Mouse (Mus musculus): ENCODE results near the gene Nrxn1. TPM values are rescaled to one million over a fixed set of nuclear protein-coding genes. Genes with fewer than 3 reads are reported as not detected.

Nrxn1 gene
- polyA plus RNA-seq, 1 experiment from 2014 or later, result 7.1 TPM

DNA sequence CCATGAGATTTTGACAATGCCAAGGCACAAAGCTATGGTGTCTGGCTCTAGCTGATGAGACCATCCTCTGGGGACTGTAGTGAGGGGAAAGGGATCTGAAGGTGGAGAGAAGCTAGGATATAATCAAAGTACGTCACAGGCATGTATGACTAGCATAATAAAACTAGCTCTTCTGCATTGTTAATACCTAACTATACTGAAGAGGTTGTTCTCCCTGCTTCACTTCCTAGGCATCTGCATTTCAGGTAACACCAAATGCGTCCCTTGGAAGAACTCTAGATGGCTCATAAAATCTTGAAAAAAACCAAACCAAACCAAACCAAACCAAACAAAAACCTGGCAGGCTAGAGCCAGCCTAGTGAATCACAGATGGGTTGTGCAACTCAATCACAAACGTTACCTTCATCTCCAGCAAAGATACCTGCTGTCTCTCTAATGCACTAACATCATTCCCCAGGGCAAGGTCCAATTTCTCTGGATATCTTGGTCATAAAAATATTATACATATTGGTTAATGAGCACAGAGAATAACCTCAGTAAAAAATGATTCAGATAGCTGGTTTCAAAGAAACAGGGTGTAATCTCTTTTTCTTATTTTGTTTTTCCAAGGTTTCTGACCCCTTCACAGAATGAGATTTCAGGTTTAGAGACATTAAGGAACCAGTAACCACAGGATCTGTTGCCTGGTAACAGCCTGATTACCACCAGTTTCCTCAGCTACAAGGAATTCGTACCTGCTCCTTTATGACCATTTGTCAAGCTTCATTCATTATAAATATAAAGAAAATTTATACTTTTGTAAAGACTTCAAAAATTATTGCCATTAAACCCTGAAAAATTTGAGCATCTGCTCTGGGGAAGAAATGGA is 256.5 kb downstream of the Nrxn1 start:
- ATAC-seq (ENCODE audit: insufficient read depth, low FRiP score, low read depth), result no peak
- Histone ChIP-seq H3K36me3 (no peaks in the 10 kb centered on the region), H3K9me3 (no peaks in the 10 kb centered on the region), H3K27me3 (replicated peaks) (no peaks in the 10 kb centered on the region), H3K4me1 (no peaks in the 10 kb centered on the region), H3K27ac (no peak overlapping the region), H3K9ac (no peak overlapping the region), H3K4me2 (no peak overlapping the region), H3K4me3 (replicated peaks) (no peak overlapping the region)
- whole genome bisulfite sequencing, result 47% methylated on average over 4 of the region's 4 CpGs

DNA sequence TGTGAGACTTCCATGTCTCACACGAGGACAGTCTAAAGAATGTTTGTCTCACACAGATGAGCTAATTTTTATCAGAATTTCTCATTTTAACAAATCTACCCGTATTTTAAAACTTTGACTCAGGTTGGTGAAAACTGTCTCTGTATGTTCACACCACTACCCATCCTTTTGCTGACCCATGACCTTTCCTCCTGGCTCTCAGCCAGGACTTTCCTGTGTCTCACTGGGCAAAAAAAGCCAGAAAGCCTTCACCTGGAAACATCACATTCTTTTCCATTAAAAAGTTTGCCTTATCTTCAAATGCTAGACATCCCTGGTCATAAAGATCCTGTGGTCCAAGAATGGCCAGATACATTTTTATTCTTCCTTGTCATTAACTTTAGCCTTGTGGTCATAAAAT is 274.5 kb downstream of the Nrxn1 start:
- no peak overlapping the region for H3K4me2 ChIP-seq
- no peak overlapping the region for H3K27ac ChIP-seq
- H3K4me1 ChIP-seq, result no peaks in the 10 kb centered on the region
- H3K9ac ChIP-seq, result no peak overlapping the region
- H3K4me3 ChIP-seq (replicated peaks), result no peak overlapping the region
- no peaks in the 10 kb centered on the region for H3K27me3 ChIP-seq (replicated peaks)
- no peaks in the 10 kb centered on the region for H3K9me3 ChIP-seq
- H3K36me3 ChIP-seq, result no peaks in the 10 kb centered on the region
- ATAC-seq (ENCODE audit: insufficient read depth, low FRiP score, low read depth), result no peak
- WGBS, result 57% methylated on average over 2 of the region's 2 CpGs

DNA sequence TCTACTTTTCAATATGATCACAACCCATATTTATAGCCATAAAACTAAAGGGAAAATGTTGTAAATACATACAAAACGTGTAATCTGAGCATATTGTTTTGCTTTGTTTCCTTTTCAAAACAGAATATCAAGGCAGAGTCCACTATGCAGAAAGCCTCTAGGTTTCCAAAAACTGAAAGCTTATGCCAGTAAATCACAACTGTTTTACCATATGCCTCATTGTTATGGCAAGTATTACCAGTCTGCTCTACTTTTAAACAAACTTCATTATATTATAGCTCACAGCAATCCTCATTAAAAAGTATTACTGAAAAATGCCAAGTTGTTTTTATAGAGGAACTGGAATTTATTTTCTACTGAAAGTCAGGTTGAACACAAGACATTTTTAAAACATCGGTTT is 275.0 kb downstream of the Nrxn1 start:
- WGBS, result 64% methylated on average over 2 of the region's 2 CpGs
- H3K9ac ChIP-seq, result no peak overlapping the region
- no peak overlapping the region for H3K27ac ChIP-seq
- no peaks in the 10 kb centered on the region for H3K36me3 ChIP-seq
- H3K4me3 ChIP-seq (replicated peaks), result no peak overlapping the region
- H3K4me2 ChIP-seq, result no peak overlapping the region
- H3K9me3 ChIP-seq, result no peaks in the 10 kb centered on the region
- H3K27me3 ChIP-seq (replicated peaks), result no peaks in the 10 kb centered on the region
- H3K4me1 ChIP-seq, result no peaks in the 10 kb centered on the region
- ATAC-seq (ENCODE audit: insufficient read depth, low FRiP score, low read depth), result no peak

DNA sequence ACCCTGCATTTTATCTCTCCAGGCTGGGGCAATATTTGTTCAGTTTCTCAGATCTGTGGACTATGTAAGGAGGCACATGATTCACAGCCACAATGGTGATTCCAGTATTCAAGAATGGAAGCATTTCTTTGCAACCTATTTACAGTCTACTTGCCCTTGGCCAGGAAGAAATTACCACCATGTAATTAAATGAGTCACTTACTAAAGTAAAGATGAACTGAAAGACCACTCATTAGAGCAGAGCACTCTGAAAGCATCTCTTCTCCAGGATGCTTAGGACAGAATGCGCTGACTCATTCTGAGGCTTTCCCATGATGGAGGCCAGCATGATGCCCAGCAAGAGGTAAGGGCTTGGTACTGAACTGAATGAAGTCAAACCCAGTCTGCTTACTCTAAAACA is 277.6 kb downstream of the Nrxn1 start:
- H3K4me1 ChIP-seq, result no peaks in the 10 kb centered on the region
- no peaks in the 10 kb centered on the region for H3K36me3 ChIP-seq
- no peak overlapping the region for H3K4me3 ChIP-seq (replicated peaks)
- no peak overlapping the region for H3K4me2 ChIP-seq
- no peak overlapping the region for H3K27ac ChIP-seq
- ATAC-seq (ENCODE audit: insufficient read depth, low FRiP score, low read depth), result no peak
- 92% methylated on average over 1 of the region's 1 CpGs for WGBS
- no peak overlapping the region for H3K9ac ChIP-seq
- no peaks in the 10 kb centered on the region for H3K27me3 ChIP-seq (replicated peaks)
- H3K9me3 ChIP-seq, result no peaks in the 10 kb centered on the region

DNA sequence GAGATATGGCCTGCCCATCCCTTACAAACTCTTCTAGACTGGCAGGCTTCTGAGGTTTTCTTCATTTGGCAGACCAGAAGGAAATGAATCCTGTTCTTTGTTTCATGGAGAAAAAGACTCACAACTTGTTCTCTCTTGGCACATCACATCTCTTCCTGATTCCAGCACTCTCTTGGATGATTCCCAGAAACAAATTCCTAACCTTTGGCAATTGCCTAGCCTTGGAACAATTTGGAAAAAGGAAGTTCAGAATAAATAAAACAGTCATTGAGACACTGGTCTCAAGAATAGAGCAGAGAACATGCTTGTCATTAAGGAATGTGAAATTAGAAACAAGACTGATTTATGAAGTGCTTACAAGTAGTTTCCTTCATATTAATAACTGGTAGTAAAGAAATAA is 279.1 kb downstream of the Nrxn1 start:
- Histone ChIP-seq H3K4me1 (no peaks in the 10 kb centered on the region), H3K9ac (no peak overlapping the region), H3K9me3 (no peaks in the 10 kb centered on the region), H3K4me3 (replicated peaks) (no peak overlapping the region), H3K4me2 (no peak overlapping the region), H3K36me3 (no peaks in the 10 kb centered on the region), H3K27me3 (replicated peaks) (no peaks in the 10 kb centered on the region), H3K27ac (no peak overlapping the region)
- no peak for ATAC-seq (ENCODE audit: insufficient read depth, low FRiP score, low read depth)

DNA sequence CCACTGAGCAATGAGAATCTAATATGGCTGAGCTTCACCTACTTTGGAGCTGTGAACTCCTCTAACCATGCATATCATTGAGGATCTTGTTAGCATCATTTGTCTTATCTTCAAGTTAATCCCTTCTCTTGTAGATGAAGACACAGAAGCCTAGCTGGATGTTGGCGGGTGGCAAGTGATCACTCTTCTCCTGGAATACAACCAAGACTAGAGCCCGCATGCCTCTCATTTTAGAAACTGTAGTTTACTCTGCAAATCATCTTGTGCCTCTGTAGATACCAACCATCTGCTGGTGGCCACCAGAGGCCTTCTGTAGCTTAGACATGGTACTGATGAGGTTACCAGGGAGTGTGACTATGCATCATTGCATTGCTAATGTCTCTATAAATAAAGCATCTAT is 280.4 kb downstream of the Nrxn1 start:
- Histone ChIP-seq H3K36me3 (no peaks in the 10 kb centered on the region), H3K4me1 (no peaks in the 10 kb centered on the region), H3K4me2 (no peak overlapping the region), H3K9ac (no peak overlapping the region), H3K27ac (no peak overlapping the region), H3K27me3 (replicated peaks) (no peaks in the 10 kb centered on the region), H3K9me3 (no peaks in the 10 kb centered on the region), H3K4me3 (replicated peaks) (no peak overlapping the region)
- ATAC-seq (ENCODE audit: insufficient read depth, low FRiP score, low read depth), result no peak
- WGBS, result 86% methylated on average over 2 of the region's 2 CpGs

DNA sequence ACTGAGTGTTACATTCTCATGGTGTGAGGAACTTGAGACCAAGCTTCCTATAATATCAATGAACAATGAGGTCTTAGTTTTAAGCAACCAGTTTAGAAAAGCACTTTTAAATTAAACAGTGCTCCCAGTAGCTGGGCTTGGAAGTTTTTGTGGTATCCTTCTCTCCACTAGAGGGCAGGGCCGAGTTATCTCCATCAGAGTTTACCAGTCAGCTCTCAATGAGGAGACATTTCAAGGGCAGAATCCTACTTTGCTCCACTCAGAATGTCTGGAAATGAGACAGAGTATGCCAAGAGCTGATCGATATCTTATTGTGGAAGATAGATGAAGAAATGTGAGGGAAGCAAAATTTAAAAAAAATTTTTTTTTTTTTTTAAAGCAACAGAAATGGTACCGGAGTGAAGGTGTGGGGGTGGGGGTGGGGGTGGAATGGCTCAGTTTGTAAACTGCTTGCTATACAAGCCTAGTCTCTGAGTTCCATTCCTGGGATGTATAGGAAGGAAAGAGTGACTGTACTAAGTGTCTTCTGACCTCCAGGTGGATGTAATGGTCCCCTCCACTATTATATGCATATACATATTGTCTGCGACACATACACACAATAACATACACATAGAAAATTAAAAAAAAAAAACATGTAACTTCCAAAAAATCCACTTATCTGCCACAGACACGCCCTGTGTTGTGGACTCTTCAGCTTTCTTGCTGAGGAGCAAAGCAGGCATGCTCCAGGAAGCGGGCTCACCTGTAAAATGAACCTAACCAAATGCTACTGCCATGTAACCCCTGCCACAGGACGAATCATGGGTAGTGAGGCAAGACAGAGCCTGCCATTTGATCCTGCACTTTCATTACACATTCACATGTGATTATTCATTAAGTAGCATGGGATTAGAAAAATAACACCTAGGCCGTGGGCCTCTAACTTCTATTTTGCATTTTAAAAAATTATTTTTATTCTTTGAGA is 283.4 kb downstream of the Nrxn1 start:
- Histone ChIP-seq H3K4me2 (no peak overlapping the region), H3K4me3 (replicated peaks) (no peak overlapping the region), H3K27ac (no peak overlapping the region), H3K9me3 (no peaks in the 10 kb centered on the region), H3K36me3 (no peaks in the 10 kb centered on the region), H3K4me1 (no peaks in the 10 kb centered on the region), H3K27me3 (replicated peaks) (no peaks in the 10 kb centered on the region), H3K9ac (no peak overlapping the region)
- 62% methylated on average over 8 of the region's 8 CpGs for WGBS
- ATAC-seq (ENCODE audit: insufficient read depth, low FRiP score, low read depth), result no peak

DNA sequence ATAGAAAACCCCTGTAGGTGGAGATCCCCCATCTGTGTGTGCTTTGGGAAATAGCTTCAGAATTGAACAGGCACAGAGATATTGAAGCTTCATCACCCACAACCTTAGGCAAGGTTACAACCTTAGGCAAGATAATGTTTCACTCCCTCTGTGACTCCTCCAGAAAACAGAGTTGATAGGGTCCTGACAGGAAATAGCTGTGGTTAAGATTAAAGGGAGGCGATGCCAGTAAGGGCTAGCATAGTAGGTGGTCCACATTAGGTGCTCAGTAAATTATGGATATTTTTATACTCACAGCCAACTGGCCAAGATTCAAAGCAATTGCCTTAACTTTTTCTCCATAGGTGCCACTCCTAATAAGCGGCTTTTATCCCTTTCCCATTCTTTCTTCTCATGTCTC is 284.6 kb downstream of the Nrxn1 start:
- ATAC-seq (ENCODE audit: insufficient read depth, low FRiP score, low read depth), result no peak
- H3K4me3 ChIP-seq (replicated peaks), result no peak overlapping the region
- no peak overlapping the region for H3K27ac ChIP-seq
- H3K9me3 ChIP-seq, result no peaks in the 10 kb centered on the region
- H3K27me3 ChIP-seq (replicated peaks), result no peaks in the 10 kb centered on the region
- no peak overlapping the region for H3K9ac ChIP-seq
- no peaks in the 10 kb centered on the region for H3K4me1 ChIP-seq
- WGBS, result 73% methylated on average over 2 of the region's 2 CpGs
- no peak overlapping the region for H3K4me2 ChIP-seq
- H3K36me3 ChIP-seq, result no peaks in the 10 kb centered on the region

DNA sequence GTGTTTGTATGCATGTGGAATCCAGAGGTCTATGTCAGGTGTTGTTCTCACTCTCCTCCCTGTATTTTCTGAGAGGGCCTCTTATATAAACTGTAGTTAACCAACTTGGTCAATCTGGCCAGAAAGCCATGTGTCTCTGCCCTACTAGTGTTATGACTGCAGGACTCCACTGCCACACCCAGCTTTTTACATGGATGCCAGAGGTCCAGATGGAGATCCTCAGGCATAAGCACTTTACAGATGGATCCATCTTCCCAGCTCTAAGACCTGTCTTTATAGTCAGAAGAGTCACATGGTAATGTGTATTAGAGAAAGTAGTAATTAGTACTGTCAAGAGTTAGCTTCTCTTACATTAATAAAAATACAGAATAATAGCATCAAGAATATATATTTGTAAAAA is 285.7 kb downstream of the Nrxn1 start:
- H3K27ac ChIP-seq, result no peak overlapping the region
- no peaks in the 10 kb centered on the region for H3K36me3 ChIP-seq
- no peaks in the 10 kb centered on the region for H3K27me3 ChIP-seq (replicated peaks)
- ATAC-seq (ENCODE audit: insufficient read depth, low FRiP score, low read depth), result no peak
- no peak overlapping the region for H3K4me2 ChIP-seq
- no peaks in the 10 kb centered on the region for H3K9me3 ChIP-seq
- no peak overlapping the region for H3K9ac ChIP-seq
- no peaks in the 10 kb centered on the region for H3K4me1 ChIP-seq
- no peak overlapping the region for H3K4me3 ChIP-seq (replicated peaks)

DNA sequence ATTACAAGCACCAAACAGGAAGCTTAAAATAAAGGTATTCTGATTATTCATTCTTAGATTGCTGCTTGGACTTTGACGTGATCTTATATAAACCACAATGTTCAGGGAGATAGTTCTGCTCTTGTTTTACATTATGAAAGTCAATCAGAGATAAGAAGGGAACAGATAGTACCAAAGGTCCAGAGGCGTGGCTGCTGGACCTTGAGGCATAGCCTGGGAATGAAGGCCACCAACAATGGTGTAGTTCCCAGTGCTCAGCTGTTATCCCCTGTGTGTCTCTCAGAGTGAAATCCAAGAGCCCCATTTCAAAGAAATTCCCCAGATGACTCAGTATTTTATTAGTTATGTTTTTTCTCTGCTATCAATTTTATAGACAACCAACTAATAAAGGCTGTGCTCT is 294.2 kb downstream of the Nrxn1 start:
- H3K4me1 ChIP-seq, result no peaks in the 10 kb centered on the region
- H3K27me3 ChIP-seq (replicated peaks), result no peaks in the 10 kb centered on the region
- no peak overlapping the region for H3K4me3 ChIP-seq (replicated peaks)
- no peak overlapping the region for H3K9ac ChIP-seq
- H3K9me3 ChIP-seq, result no peaks in the 10 kb centered on the region
- H3K4me2 ChIP-seq, result no peak overlapping the region
- no peaks in the 10 kb centered on the region for H3K36me3 ChIP-seq
- H3K27ac ChIP-seq, result no peak overlapping the region
- 75% methylated on average over 2 of the region's 2 CpGs for WGBS
- ATAC-seq (ENCODE audit: insufficient read depth, low FRiP score, low read depth), result no peak

DNA sequence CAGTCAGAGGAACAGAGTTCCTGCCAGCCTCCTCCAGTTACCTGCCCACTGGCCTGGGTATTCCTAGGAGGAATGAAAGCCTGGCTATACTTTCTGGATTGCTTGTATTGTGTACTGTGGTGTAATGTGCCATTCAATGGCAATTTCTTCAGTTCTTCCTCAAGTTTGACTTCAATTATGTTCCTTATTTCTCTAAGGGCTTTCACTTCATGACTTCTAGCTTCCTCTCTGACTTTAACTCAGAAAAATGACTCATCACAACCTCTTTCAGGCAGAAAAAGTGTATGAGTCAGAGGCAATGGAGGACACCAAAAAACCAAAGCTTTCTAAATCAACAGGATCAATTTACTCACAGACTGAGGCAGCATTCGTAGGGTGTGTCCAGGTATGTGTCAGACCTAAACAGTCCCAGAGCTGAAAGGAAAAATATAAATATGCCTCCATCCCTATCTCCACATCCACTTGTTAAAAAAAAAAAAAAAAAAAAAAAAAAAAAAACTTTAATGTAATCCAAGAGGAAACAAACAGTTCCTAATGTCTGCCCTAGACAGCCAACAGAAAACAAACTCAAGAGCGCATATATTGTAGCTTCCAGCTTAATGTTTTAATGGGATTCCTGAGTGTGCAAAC is 295.1 kb downstream of the Nrxn1 start:
- 83% methylated on average over 2 of the region's 2 CpGs for WGBS
- no peak overlapping the region for H3K27ac ChIP-seq

DNA sequence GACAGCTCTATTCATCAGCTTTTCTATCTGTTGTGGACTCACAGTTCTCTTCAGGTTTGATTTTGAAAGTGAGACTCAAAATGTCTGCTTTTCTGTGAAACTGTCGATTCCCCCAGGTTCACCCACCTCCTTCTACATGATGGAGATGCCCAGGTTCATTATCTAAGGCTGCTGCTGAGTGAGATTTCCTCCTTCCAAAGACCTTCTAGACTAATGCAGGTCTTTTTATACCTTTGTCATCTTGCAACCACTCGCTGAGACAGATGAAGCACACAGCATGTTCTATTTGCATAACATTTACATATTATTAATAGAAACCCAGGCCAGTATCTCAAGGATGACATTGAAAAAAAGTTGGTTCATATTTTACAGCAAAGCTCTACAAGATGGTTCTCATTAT is 295.9 kb downstream of the Nrxn1 start:
- no peak for ATAC-seq (ENCODE audit: insufficient read depth, low FRiP score, low read depth)
- no peaks in the 10 kb centered on the region for H3K9me3 ChIP-seq
- no peaks in the 10 kb centered on the region for H3K4me1 ChIP-seq
- H3K27ac ChIP-seq, result no peak overlapping the region
- no peak overlapping the region for H3K4me2 ChIP-seq
- no peaks in the 10 kb centered on the region for H3K27me3 ChIP-seq (replicated peaks)
- H3K36me3 ChIP-seq, result no peaks in the 10 kb centered on the region
- H3K4me3 ChIP-seq (replicated peaks), result no peak overlapping the region
- H3K9ac ChIP-seq, result no peak overlapping the region
- 72% methylated on average over 2 of the region's 2 CpGs for WGBS

More for the DNA sequence above, 295.1 kb downstream of the Nrxn1 start:
- no peak overlapping the region for H3K4me2 ChIP-seq
- no peaks in the 10 kb centered on the region for H3K4me1 ChIP-seq
- H3K4me3 ChIP-seq (replicated peaks), result no peak overlapping the region
- ATAC-seq (ENCODE audit: insufficient read depth, low FRiP score, low read depth), result no peak
- H3K36me3 ChIP-seq, result no peaks in the 10 kb centered on the region
- H3K9me3 ChIP-seq, result no peaks in the 10 kb centered on the region
- H3K27me3 ChIP-seq (replicated peaks), result no peaks in the 10 kb centered on the region
- H3K9ac ChIP-seq, result no peak overlapping the region

All from stomach, embryonic 15.5 days (tissue).